Mouse (Mus musculus) hindbrain, embryonic 14.5 days (tissue): ENCODE measurements around the gene 2310030G06Rik. TPM values are rescaled to one million over a fixed set of nuclear protein-coding genes. Genes with fewer than 3 reads are reported as not detected.

Source experiments
- ATAC-seq: fragments of 200-750 bp; cut with Nextera tagmentation; 2 replicates; pipeline ENCODE4 v1.8.0; 2017; ENCODE audit warnings: moderate number of reproducible peaks, mild to moderate bottlenecking, moderate TSS enrichment, moderate library complexity; ENCODE audit not compliant: low FRiP score
- DNase-seq: peaks from one replicate; pipeline ENCODE4 v3.0.0-alpha.2; 2015; ENCODE audit warnings: low spot score
- H3K27ac ChIP-seq: fragments of 300-500 bp; sonication (generic); 2 replicates; pipeline ENCODE4 v1.5.1; 2014; ENCODE audit warnings: mild to moderate bottlenecking, moderate library complexity
- H3K27me3 ChIP-seq: fragments of 300-500 bp; sonication (generic); 2 replicates; pipeline ENCODE4 v1.6.1; 2014; ENCODE audit warnings: mild to moderate bottlenecking, low read length, mixed read lengths; ENCODE audit not compliant: control insufficient read depth, insufficient read depth
- H3K36me3 ChIP-seq: fragments of 300-500 bp; sonication (generic); replicated peaks from 2 replicates; pipeline ENCODE4 v1.6.1; 2014; ENCODE audit not compliant: control insufficient read depth, insufficient read depth
- H3K4me1 ChIP-seq: fragments of 300-500 bp; sonication (generic); replicated peaks from 2 replicates; pipeline ENCODE4 v1.6.1; 2014; ENCODE audit warnings: antibody characterized with exemption, low read length, mixed read lengths; ENCODE audit not compliant: control insufficient read depth, insufficient read depth
- H3K4me2 ChIP-seq: fragments of 300-500 bp; sonication (generic); replicated peaks from 2 replicates; pipeline ENCODE4 v1.6.1; 2014; ENCODE audit warnings: mild to moderate bottlenecking, moderate library complexity
- H3K4me3 ChIP-seq: fragments of 300-500 bp; sonication (generic); replicated peaks from 2 replicates; pipeline ENCODE4 v1.5.1; 2014; ENCODE audit warnings: mild to moderate bottlenecking, low read length
- H3K9ac ChIP-seq: fragments of 300-500 bp; sonication (generic); 2 replicates; pipeline ENCODE4 v1.6.1; 2014
- H3K9me3 ChIP-seq: fragments of 300-500 bp; sonication (generic); 2 replicates; pipeline ENCODE4 v1.6.1; 2016; ENCODE audit warnings: low read length; ENCODE audit not compliant: control insufficient read depth
- WGBS: fragments of 180-500 bp; shearing (Covaris S2); extraction: QIAGEN DNeasy Blood & Tissue Kit; methylation state at CpG from one replicate; pipeline ENCODE4 v1.1.7; 2014; 5-methylcytosine and 5-hydroxymethylcytosine counted together
- polyA plus RNA-seq: library from polyadenylated mRNA; unstranded; fragments of >200 nt; fragmentation: Nextera tagmentation; extraction: Ambion mirVana; gene quantifications from 2 replicates; pipeline ENCODE4 v1.2.1, GENCODE M21; 2014

2310030G06Rik gene
- polyA plus RNA-seq, 1 experiment from 2014 or later, result 2.1 TPM

DNA sequence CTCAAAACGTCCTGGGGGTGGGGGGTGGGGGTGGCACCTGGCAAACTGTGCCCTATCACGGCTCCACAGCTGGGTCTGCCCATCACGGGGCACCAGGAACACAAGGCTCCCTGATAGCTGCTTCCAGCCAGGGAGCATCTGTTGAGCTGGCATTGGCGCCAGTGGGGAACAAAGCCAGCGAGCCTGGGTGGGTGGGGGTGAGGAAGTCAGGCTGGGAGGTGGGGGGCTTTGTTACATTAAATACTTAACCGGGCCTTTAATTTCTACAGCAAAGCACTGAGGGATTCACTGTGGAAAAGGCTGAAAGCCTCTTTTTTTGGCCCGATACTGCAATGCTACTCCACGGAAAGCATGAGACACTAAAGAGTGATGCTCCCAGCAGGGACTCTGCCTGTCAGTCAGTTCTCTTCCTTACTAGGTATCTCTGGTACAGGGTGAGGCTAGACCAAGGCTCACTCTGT lies 23.9 kb downstream of the 2310030G06Rik start:
- peak overlapping the region; percentile 75; the same call in 1 of the 2 replicates for H3K4me2 ChIP-seq

DNA sequence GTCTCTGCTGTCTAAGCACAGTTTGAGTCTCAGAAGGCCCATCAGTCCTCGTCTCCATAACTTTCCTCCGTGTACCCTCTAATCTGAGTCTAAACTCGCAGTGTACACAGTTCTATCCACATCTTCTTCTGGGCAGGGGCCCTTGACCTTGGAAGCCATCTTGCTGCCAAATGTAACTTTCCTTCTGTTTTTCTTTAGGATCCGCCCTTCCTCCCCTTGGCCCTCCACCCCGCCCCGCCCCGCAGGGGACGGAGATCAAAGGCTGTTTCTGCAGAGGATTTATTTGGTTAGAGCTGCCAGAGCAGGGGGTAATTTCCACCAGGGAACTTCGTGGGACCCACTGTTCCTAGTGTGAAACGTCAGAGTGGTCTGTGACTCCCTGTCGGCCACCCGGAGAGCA lies 25.3 kb downstream of the 2310030G06Rik start:
- no peak for DNase-seq
- Histone ChIP-seq H3K27ac (no peak overlapping the region), H3K36me3 (no peaks in the 10 kb centered on the region), H3K9me3 (no peaks in the 10 kb centered on the region), H3K4me2 (no peak overlapping the region), H3K27me3 (no peaks in the 10 kb centered on the region), H3K4me3 (no peak overlapping the region), H3K9ac (no peak overlapping the region), H3K4me1 (peaks cover 31% of the 10 kb centered on the region)
- no peak for ATAC-seq
- WGBS, result 40% methylated on average over 12 of the region's 12 CpGs

More for the DNA sequence above, 23.9 kb downstream of the 2310030G06Rik start:
- H3K4me3 ChIP-seq, result no peak overlapping the region
- ATAC-seq (peak; percentile 63; the same call in 1 of the 2 replicates), DNase-seq (no peak)
- H3K4me1 ChIP-seq, result peaks cover 45% of the 10 kb centered on the region
- peak overlapping the region; percentile 60 for H3K27ac ChIP-seq
- no peaks in the 10 kb centered on the region for H3K27me3 ChIP-seq
- no peak overlapping the region for H3K9ac ChIP-seq
- no peaks in the 10 kb centered on the region for H3K9me3 ChIP-seq
- 25% methylated on average over 8 of the region's 8 CpGs for WGBS
- no peaks in the 10 kb centered on the region for H3K36me3 ChIP-seq

DNA sequence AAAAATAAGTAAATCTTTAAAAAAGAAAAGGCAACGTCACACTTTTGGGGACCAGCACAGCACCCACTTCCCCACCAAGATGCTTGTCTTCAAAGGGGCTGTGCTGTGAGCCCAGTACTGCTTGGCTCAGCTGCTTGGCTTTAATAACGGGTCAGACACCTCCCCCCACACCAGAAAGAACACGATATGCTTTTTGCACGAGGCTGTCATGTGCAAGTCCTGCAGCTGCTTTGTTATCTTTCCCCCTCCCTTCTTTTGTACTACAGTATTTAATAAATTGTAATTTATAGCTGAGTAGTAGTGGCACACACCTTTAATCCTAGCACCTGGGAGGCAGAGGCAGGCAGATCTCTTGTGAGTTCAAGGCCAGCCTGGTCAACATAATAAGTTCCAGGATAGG lies 27.5 kb downstream of the 2310030G06Rik start:
- WGBS, result 81% methylated on average over 4 of the region's 4 CpGs
- ATAC-seq (no peak), DNase-seq (no peak)
- H3K4me3 ChIP-seq, result no peak overlapping the region
- H3K36me3 ChIP-seq, result no peaks in the 10 kb centered on the region
- H3K9me3 ChIP-seq, result no peaks in the 10 kb centered on the region
- H3K4me2 ChIP-seq, result no peak overlapping the region
- no peaks in the 10 kb centered on the region for H3K27me3 ChIP-seq
- peaks cover 10% of the 10 kb centered on the region; the same call in 1 of the 2 replicates for H3K4me1 ChIP-seq
- no peak overlapping the region for H3K27ac ChIP-seq
- H3K9ac ChIP-seq, result no peak overlapping the region

DNA sequence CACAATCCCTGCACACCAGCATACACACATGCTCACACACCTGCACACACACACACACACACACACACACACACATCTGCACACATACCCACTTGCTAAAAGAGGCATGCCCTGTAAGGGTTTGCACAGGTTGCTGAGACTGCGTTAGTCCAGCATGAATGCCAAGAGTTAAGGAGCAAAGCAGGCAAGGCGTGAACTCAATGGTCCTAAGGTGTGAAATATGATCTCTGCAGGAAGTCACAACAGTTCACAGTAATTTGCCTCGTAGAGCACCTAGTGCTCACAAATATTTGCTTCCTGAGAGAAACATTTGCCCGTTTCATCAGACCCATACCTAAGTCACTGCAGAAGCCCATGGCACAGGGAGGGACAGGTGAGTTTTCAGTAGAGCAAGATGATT lies 32.1 kb downstream of the 2310030G06Rik start:
- H3K4me1 ChIP-seq, result no peaks in the 10 kb centered on the region
- no peak overlapping the region for H3K9ac ChIP-seq
- peaks cover 15% of the 10 kb centered on the region; the same call in 1 of the 2 replicates for H3K36me3 ChIP-seq
- no peak for ATAC-seq
- H3K9me3 ChIP-seq, result no peaks in the 10 kb centered on the region
- H3K27me3 ChIP-seq, result no peaks in the 10 kb centered on the region
- H3K4me2 ChIP-seq, result no peak overlapping the region
- WGBS, result 71% methylated on average over 4 of the region's 4 CpGs
- no peak overlapping the region for H3K27ac ChIP-seq
- no peak overlapping the region for H3K4me3 ChIP-seq
- no peak for DNase-seq

DNA sequence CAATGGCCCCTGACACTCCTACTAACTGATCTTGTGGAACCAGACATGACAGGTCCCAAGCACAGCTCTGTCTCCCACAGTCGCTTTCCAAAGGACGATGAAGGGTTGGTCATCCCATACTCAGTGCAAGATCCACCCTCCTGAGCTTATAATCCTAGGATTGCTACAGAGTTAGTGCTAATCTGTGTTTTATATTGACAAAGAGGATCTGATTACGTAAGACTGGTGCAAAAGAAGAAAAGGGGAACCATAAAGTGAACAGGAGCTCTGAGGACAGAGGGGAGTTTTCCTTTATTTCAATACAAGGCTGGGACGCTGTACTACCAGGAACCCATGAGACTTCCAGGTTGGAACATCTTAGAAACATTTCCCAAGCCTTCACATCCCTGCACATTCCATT lies 35.0 kb downstream of the 2310030G06Rik start:
- no peak overlapping the region for H3K4me3 ChIP-seq
- no peak overlapping the region for H3K9ac ChIP-seq
- peaks cover 27% of the 10 kb centered on the region; the same call in 1 of the 2 replicates for H3K36me3 ChIP-seq
- DNase-seq (no peak), ATAC-seq (no peak)
- no peak overlapping the region for H3K27ac ChIP-seq
- no peaks in the 10 kb centered on the region for H3K4me1 ChIP-seq
- H3K4me2 ChIP-seq, result no peak overlapping the region
- no peaks in the 10 kb centered on the region for H3K9me3 ChIP-seq
- 90% methylated on average over 4 of the region's 4 CpGs for WGBS
- no peaks in the 10 kb centered on the region for H3K27me3 ChIP-seq

DNA sequence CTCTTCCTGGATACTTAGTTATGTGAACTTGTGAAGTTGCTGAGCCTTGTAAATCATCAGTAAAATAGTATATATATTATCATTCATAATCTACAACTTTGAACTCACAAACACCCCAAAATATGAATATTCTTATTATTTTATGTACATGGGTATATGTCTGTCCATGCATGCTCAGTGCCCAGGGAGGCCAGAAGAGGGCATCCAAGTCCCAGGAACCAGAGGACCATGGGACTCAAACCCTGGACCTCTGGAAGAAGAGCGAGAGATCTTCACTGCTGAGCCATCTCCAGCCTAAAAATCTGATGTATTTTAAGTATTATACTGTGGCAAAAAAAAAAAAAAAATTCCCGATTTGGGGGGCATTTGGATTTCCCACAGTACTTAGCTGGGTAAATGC lies 37.2 kb downstream of the 2310030G06Rik start:
- Histone ChIP-seq H3K4me2 (no peak overlapping the region), H3K27me3 (no peaks in the 10 kb centered on the region), H3K36me3 (peaks cover 41% of the 10 kb centered on the region), H3K9me3 (no peaks in the 10 kb centered on the region), H3K4me3 (no peak overlapping the region), H3K4me1 (no peaks in the 10 kb centered on the region), H3K27ac (no peak overlapping the region), H3K9ac (no peak overlapping the region)
- no peak for DNase-seq
- WGBS, result 39% methylated on average over 2 of the region's 2 CpGs
- no peak for ATAC-seq

DNA sequence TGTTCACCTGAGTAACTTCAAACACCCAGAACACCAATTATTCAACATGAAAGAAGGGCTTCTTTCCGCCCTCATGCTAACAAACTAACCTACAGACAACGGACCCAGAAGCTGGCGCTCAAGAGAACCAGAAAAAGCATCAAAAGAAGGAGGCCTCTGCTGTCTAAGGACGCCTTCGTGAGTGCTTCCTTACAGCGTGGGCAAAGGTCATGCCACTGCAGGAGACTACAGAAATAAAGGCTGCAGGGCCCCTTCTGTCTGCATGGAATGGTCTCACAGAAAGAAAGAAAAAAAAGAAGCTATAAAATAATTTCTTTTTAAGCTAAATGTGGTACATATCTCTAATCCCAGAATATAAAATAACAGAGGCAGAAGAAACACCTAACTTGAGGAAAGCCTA lies 41.4 kb downstream of the 2310030G06Rik start:
- Histone ChIP-seq H3K27ac (no peak overlapping the region), H3K9ac (no peak overlapping the region), H3K9me3 (no peaks in the 10 kb centered on the region), H3K4me1 (no peaks in the 10 kb centered on the region), H3K4me3 (no peak overlapping the region), H3K27me3 (no peaks in the 10 kb centered on the region), H3K4me2 (no peak overlapping the region), H3K36me3 (peaks cover 65% of the 10 kb centered on the region)
- DNase-seq (no peak), ATAC-seq (no peak)
- 36% methylated on average over 6 of the region's 6 CpGs for WGBS

DNA sequence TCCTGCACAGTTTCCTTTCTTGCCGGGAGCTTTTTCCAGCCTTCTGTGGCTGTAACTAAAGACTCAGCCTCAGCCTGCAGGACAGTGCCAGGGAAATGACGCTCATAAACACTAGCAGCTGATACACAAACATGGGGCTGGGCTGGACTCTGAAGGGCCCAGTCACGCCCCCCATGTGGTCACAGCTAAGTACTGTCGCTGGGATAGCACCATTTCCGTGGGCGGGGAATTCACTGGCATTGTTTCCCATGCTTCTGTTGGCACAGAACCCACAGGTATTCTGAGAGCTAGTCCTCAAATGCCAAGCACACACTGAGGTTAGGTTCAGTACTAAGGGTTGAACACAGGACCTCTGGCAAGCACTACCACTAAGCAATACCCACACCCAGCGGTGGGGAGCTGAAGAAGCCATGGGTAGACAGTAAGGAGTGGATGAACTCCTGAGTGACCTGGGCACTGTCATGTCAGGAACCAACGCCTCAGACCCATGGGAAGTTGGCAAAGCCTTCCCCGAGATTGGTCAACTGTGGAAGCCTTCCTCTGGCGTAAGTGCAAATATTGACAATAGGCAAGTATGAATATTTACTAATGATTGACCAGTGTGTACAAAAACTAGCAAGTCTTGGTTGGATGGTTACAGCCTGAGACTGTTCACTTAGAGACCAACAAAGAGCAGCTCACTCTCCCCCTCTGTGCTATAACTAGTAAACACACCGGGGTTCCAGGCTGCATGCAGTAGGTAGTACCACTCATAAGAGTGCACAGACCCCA lies 45.2 kb downstream of the 2310030G06Rik start:
- no peak overlapping the region for H3K4me3 ChIP-seq
- no peaks in the 10 kb centered on the region for H3K27me3 ChIP-seq
- DNase-seq, result no peak
- H3K9ac ChIP-seq, result no peak overlapping the region
- peaks cover 18% of the 10 kb centered on the region for H3K4me1 ChIP-seq
- no peak overlapping the region for H3K27ac ChIP-seq
- H3K9me3 ChIP-seq, result no peaks in the 10 kb centered on the region
- H3K36me3 ChIP-seq, result peaks cover 47% of the 10 kb centered on the region
- ATAC-seq, result no peak
- 65% methylated on average over 11 of the region's 11 CpGs for WGBS
- no peak overlapping the region for H3K4me2 ChIP-seq

DNA sequence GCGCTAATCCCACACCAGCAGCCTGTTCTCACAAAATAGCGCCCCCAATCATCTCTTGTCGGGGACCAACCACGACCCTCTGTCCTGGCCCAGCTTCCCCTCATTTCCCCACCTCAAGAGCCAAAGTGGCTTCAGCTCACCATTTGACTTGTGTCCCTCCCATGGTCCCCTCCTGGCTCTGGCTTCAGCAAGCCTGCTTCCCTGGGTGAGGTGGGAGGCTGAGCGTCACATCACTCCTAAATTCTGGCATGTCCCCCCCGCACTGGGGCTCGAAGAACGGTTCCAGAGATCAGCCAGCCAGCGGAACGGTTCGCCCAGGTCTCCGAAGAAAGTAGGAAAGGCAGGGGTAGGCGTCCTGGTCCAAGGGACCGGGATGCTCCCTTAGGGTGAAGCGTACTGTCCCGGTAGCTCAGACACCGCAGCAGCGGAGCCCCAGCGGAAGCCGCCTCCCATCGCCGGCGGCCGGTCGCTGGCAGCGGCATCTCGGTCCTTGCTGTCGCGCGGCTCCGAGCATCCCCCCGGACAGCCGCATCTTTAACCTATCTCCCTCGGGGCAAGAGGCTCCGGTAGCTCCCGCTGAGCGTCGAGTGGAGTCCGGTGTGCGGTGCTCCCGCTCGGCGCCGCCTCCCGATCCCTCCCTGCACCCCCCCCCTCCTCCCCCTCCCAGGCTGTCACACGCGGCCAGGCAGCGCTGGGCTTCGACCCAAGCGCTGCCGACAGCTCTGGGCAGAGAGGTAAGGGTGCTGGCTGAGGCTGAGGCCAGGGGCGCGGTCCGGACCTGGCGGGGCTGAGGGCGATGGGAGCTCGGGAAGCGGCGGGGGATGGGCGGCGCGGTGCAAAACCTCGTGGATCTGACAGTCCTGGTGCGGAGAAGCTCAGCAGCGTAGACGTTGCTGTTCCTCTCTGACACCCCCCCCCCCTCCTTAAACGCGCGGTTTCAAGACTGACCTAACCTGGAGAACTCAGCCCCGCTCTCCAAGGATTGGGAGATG lies 47.6 kb downstream of the 2310030G06Rik start:
- ATAC-seq (peak; percentile 61), DNase-seq (peak; percentile 48)
- Histone ChIP-seq H3K4me3 (peak overlapping the region; percentile 70), H3K4me2 (peak overlapping the region; percentile 97), H3K9me3 (no peaks in the 10 kb centered on the region), H3K36me3 (peaks cover 43% of the 10 kb centered on the region), H3K9ac (peak overlapping the region; percentile 82), H3K27me3 (no peaks in the 10 kb centered on the region), H3K27ac (peak overlapping the region; percentile 21), H3K4me1 (peaks cover 18% of the 10 kb centered on the region)
- WGBS, result under 1% methylated on average over 68 of the region's 70 CpGs
